Mouse (Mus musculus): Measurements from ENCODE around the gene Pik3r5. TPM values are rescaled to one million over a fixed set of nuclear protein-coding genes. Genes with fewer than 3 reads are reported as not detected.

Pik3r5 gene
- polyA plus RNA-seq, 1 experiment from 2014 or later: 0.30 TPM

- no peak overlapping the region for H3K9ac ChIP-seq
- H3K27me3 ChIP-seq (ENCODE audit: insufficient read depth, low read length): no peaks in the 10 kb centered on the region
- ATAC-seq (ENCODE audit: insufficient read depth) (no peak), DNase-seq (no peak)
- TF ChIP-seq CTCF (IDR thresholded peaks at IDR 0.05; ENCODE audit: low read depth): no peak
- no peak overlapping the region for H3K27ac ChIP-seq (ENCODE audit: low read depth)
- H3K4me2 ChIP-seq: 0 out of 2 replicates have a peak overlapping the region, but pooled peaks have one; percentile 4
- no peaks in the 10 kb centered on the region for H3K36me3 ChIP-seq (ENCODE audit: insufficient read depth)
- no peak overlapping the region for H3K4me3 ChIP-seq (ENCODE audit: low read depth, low read length)
- no peaks in the 10 kb centered on the region for H3K4me1 ChIP-seq (ENCODE audit: insufficient read depth)
- 15% methylated on average over 14 of the region's 14 CpGs for WGBS
- H3K9me3 ChIP-seq (ENCODE audit: low read depth, low read length): no peaks in the 10 kb centered on the region
Measured at GRCm38 (mm10) chr11:68500949-68501350, 69.0 kb downstream of the Pik3r5 start.

- H3K36me3 ChIP-seq (ENCODE audit: insufficient read depth): no peaks in the 10 kb centered on the region
- no peak overlapping the region for H3K9ac ChIP-seq
- no peaks in the 10 kb centered on the region for H3K4me1 ChIP-seq (ENCODE audit: insufficient read depth)
- WGBS: 64% methylated on average over 2 of the region's 2 CpGs
- H3K27me3 ChIP-seq (ENCODE audit: insufficient read depth, low read length): no peaks in the 10 kb centered on the region
- no peak overlapping the region for H3K27ac ChIP-seq (ENCODE audit: low read depth)
- no peak for ATAC-seq (ENCODE audit: insufficient read depth)
- H3K4me2 ChIP-seq: no peak overlapping the region
- no peak overlapping the region for H3K4me3 ChIP-seq (ENCODE audit: low read depth, low read length)
- no peak for DNase-seq
- no peak for TF ChIP-seq CTCF (IDR thresholded peaks at IDR 0.05; ENCODE audit: low read depth)
- no peaks in the 10 kb centered on the region for H3K9me3 ChIP-seq (ENCODE audit: low read depth, low read length)
Measured at GRCm38 (mm10) chr11:68502408-68502807, 70.5 kb downstream of the Pik3r5 start.

GRCm38 (mm10) chr11:68502902-68503629, 71.1 kb downstream of the Pik3r5 start, which contains the start of gene Pik3r6:
TSS of gene Pik3r6 (plus strand) at chr11:68503019.
- H3K4me3 ChIP-seq (ENCODE audit: low read depth, low read length): peak within 1 kb of the TSS; percentile 11
- H3K9ac ChIP-seq: no peak within 1 kb of the TSS
- H3K4me1 ChIP-seq (ENCODE audit: insufficient read depth): no peaks in the 10 kb centered on the region
- no peak for ATAC-seq (ENCODE audit: insufficient read depth)
- DNase-seq: peak; percentile 43
- H3K36me3 ChIP-seq (ENCODE audit: insufficient read depth): no peaks in the 10 kb centered on the region
- H3K9me3 ChIP-seq (ENCODE audit: low read depth, low read length): no peaks in the 10 kb centered on the region
- no peak within 1 kb of the TSS for H3K27ac ChIP-seq (ENCODE audit: low read depth)
- no peak for TF ChIP-seq CTCF (IDR thresholded peaks at IDR 0.05; ENCODE audit: low read depth)
- H3K27me3 ChIP-seq (ENCODE audit: insufficient read depth, low read length): no peaks in the 10 kb centered on the region
- H3K4me2 ChIP-seq: peak within 1 kb of the TSS; percentile 44
- WGBS: 78% methylated on average over 8 of the region's 8 CpGs

GRCm38 (mm10) chr11:68504913-68505312, 73.0 kb downstream of the Pik3r5 start:
- ATAC-seq (ENCODE audit: insufficient read depth) (no peak), DNase-seq (no peak)
- WGBS: 72% methylated on average over 11 of the region's 11 CpGs
- no peak for TF ChIP-seq CTCF (IDR thresholded peaks at IDR 0.05; ENCODE audit: low read depth)
- Histone ChIP-seq H3K27ac (ENCODE audit: low read depth) (no peak overlapping the region), H3K9ac (no peak overlapping the region), H3K27me3 (ENCODE audit: insufficient read depth, low read length) (no peaks in the 10 kb centered on the region), H3K9me3 (ENCODE audit: low read depth, low read length) (no peaks in the 10 kb centered on the region), H3K4me2 (peak overlapping the region; percentile 44; the same call in 1 of the 2 replicates), H3K4me3 (ENCODE audit: low read depth, low read length) (no peak overlapping the region), H3K4me1 (ENCODE audit: insufficient read depth) (no peaks in the 10 kb centered on the region), H3K36me3 (ENCODE audit: insufficient read depth) (no peaks in the 10 kb centered on the region)

GRCm38 (mm10) chr11:68507246-68507645, 75.3 kb downstream of the Pik3r5 start:
- WGBS: 82% methylated on average over 7 of the region's 7 CpGs
- ATAC-seq (ENCODE audit: insufficient read depth) (no peak), DNase-seq (no peak)
- H3K27ac ChIP-seq (ENCODE audit: low read depth): no peak overlapping the region
- no peaks in the 10 kb centered on the region for H3K9me3 ChIP-seq (ENCODE audit: low read depth, low read length)
- no peak overlapping the region for H3K4me3 ChIP-seq (ENCODE audit: low read depth, low read length)
- no peaks in the 10 kb centered on the region for H3K4me1 ChIP-seq (ENCODE audit: insufficient read depth)
- no peak overlapping the region for H3K4me2 ChIP-seq
- no peak overlapping the region for H3K9ac ChIP-seq
- H3K36me3 ChIP-seq (ENCODE audit: insufficient read depth): no peaks in the 10 kb centered on the region
- no peak for TF ChIP-seq CTCF (IDR thresholded peaks at IDR 0.05; ENCODE audit: low read depth)
- H3K27me3 ChIP-seq (ENCODE audit: insufficient read depth, low read length): no peaks in the 10 kb centered on the region

GRCm38 (mm10) chr11:68508619-68509018, 76.7 kb downstream of the Pik3r5 start:
- H3K27me3 ChIP-seq (ENCODE audit: insufficient read depth, low read length): no peaks in the 10 kb centered on the region
- no peaks in the 10 kb centered on the region for H3K36me3 ChIP-seq (ENCODE audit: insufficient read depth)
- no peaks in the 10 kb centered on the region for H3K9me3 ChIP-seq (ENCODE audit: low read depth, low read length)
- TF ChIP-seq CTCF (IDR thresholded peaks at IDR 0.05; ENCODE audit: low read depth): no peak
- ATAC-seq (ENCODE audit: insufficient read depth) (no peak), DNase-seq (no peak)
- no peaks in the 10 kb centered on the region for H3K4me1 ChIP-seq (ENCODE audit: insufficient read depth)
- no peak overlapping the region for H3K27ac ChIP-seq (ENCODE audit: low read depth)
- H3K4me3 ChIP-seq (ENCODE audit: low read depth, low read length): no peak overlapping the region
- H3K4me2 ChIP-seq: no peak overlapping the region
- 62% methylated on average over 5 of the region's 5 CpGs for whole genome bisulfite sequencing
- no peak overlapping the region for H3K9ac ChIP-seq

- H3K9ac ChIP-seq: no peak overlapping the region
- no peaks in the 10 kb centered on the region for H3K36me3 ChIP-seq (ENCODE audit: insufficient read depth)
- 50% methylated on average over 2 of the region's 2 CpGs for WGBS
- TF ChIP-seq CTCF (IDR thresholded peaks at IDR 0.05; ENCODE audit: low read depth): no peak
- H3K27ac ChIP-seq (ENCODE audit: low read depth): no peak overlapping the region
- no peaks in the 10 kb centered on the region for H3K4me1 ChIP-seq (ENCODE audit: insufficient read depth)
- H3K9me3 ChIP-seq (ENCODE audit: low read depth, low read length): no peaks in the 10 kb centered on the region
- no peak for ATAC-seq (ENCODE audit: insufficient read depth)
- H3K4me2 ChIP-seq: no peak overlapping the region
- H3K4me3 ChIP-seq (ENCODE audit: low read depth, low read length): no peak overlapping the region
- DNase-seq: no peak
- H3K27me3 ChIP-seq (ENCODE audit: insufficient read depth, low read length): no peaks in the 10 kb centered on the region
Measured at GRCm38 (mm10) chr11:68509194-68509593, 77.3 kb downstream of the Pik3r5 start.
